Mouse (Mus musculus) cortical plate, adult 2 months (tissue): Measurements from ENCODE around the gene Asf1a.

Experiments
- CTCF ChIP-seq: fragments of 200-500 bp; IDR thresholded peaks from 2 replicates; pipeline ENCODE4 v1.5.1; 2011; ENCODE audit warnings: mild to moderate bottlenecking, control low read depth, low read length; ENCODE audit not compliant: insufficient read depth; ENCODE audit errors: extremely low read depth
- POLR2A ChIP-seq: fragments of 200-500 bp; IDR thresholded peaks from 2 replicates; pipeline ENCODE4 v1.6.1; 2011; ENCODE audit warnings: mild to moderate bottlenecking, low read length, control low read depth; ENCODE audit not compliant: insufficient read depth; ENCODE audit errors: extremely low read depth

GRCm38 (mm10) chr10:53615850-53616616, 19.5 kb downstream of the Asf1a start:
- no peak for TF ChIP-seq CTCF
- TF ChIP-seq POLR2A: no peak
